ENCODE assay signal across 26 mouse cellular contexts in genomic region chr1:128284157-128284690, GRCm38 (mm10). TPM values are rescaled to one million over a fixed set of nuclear protein-coding genes. Genes with fewer than 3 reads are reported as not detected.
DNase-seq lines count a peak whose midpoint lies in the region; ATAC-seq lines count a peak whose summit lies in the region.
"Had no signal": no experiment of that assay in that cellular context is flagged by ENCODE, and none has a peak within 500 bp of the region (broad histone marks: within the 10 kb centered on the region; RNA-seq: fewer than 3 reads in every experiment).

No protein-coding gene starts in this region.

- no peaks in the 10 kb centered on the region for H3K27me3 ChIP-seq in midbrain, embryonic 11.5 days (ENCODE audit: control insufficient read depth, insufficient read depth, low read length)
- no peaks in the 10 kb centered on the region for H3K27me3 ChIP-seq in midbrain, embryonic 14.5 days (ENCODE audit: control insufficient read depth, insufficient read depth, low read length)
- H3K27me3 ChIP-seq: embryonic facial prominence, embryonic 13.5 days; embryonic facial prominence, embryonic 15.5 days; forebrain, embryonic 12.5 days; Patski had no signal

- DNase-seq in midbrain, embryonic 11.5 days (ENCODE audit: low spot score, missing footprints), result peak; percentile 72
- no peak for DNase-seq in midbrain, embryonic 14.5 days
- peak; percentile 8 for DNase-seq in A20 (ENCODE audit: low read depth, low spot score)
- no peak for DNase-seq in cerebellum, postnatal 10 days
- DNase-seq in gastrocnemius, postnatal 4 days (ENCODE audit: low spot score in 2 of 2), result no peak
- DNase-seq in urinary bladder, postnatal 36 days (ENCODE audit: low spot score in 2 of 2), result no peak
- DNase-seq: adrenal gland, postnatal 10 days; adrenal gland, postnatal 25 days; cerebellum, adult 11 months; cerebellum, adult 18-20 months; cerebellum, adult 8-10 months; cerebellum, adult 9-11 months; cerebellum, postnatal 25 days; embryo, embryonic 11 days had no signal

- H3K9ac ChIP-seq in midbrain, embryonic 11.5 days (ENCODE audit: low read length), result no peak overlapping the region
- H3K9ac ChIP-seq in midbrain, embryonic 14.5 days (replicated peaks; ENCODE audit: low read length), result no peak overlapping the region
- H3K9ac ChIP-seq: embryonic facial prominence, embryonic 13.5 days; embryonic facial prominence, embryonic 15.5 days; forebrain, embryonic 12.5 days had no signal

- 92% methylated on average over 8 of the region's 8 CpGs for WGBS in midbrain, embryonic 11.5 days
- WGBS in midbrain, embryonic 14.5 days, result 86% methylated on average over 8 of the region's 8 CpGs

- ATAC-seq in midbrain, embryonic 11.5 days (ENCODE audit: low FRiP score), result no peak
- ATAC-seq in midbrain, embryonic 14.5 days (ENCODE audit: low FRiP score, low TSS enrichment), result no peak
- 0 out of 2 replicates have a peak, but pooled peaks have one; percentile 25 for ATAC-seq in common myeloid progenitor, adult 5-6 weeks (replicated peaks; ENCODE audit: low read depth, poor library complexity, severe bottlenecking)
- ATAC-seq in megakaryocyte progenitor cell, adult 5-6 weeks (replicated peaks; ENCODE audit: poor library complexity), result 0 out of 2 replicates have a peak, but pooled peaks have one; percentile 37
- ATAC-seq: activated CD4-positive, CD25-positive, alpha-beta regulatory T cell, adult 4 months; forebrain, embryonic 14.5 days; forebrain, embryonic 16.5 days; Patski had no signal

- no peak overlapping the region for H3K4me3 ChIP-seq in midbrain, embryonic 11.5 days (ENCODE audit: low read depth, low read length)
- H3K4me3 ChIP-seq in midbrain, embryonic 14.5 days (replicated peaks; ENCODE audit: low read depth, low read length), result no peak overlapping the region
- H3K4me3 ChIP-seq: embryonic facial prominence, embryonic 13.5 days; embryonic facial prominence, embryonic 15.5 days; erythroblast, embryonic 14.5 days; forebrain, embryonic 10.5 days; forebrain, embryonic 12.5 days had no signal

- no peak overlapping the region for H3K27ac ChIP-seq in midbrain, embryonic 11.5 days (ENCODE audit: low read depth, low read length)
- H3K27ac ChIP-seq in midbrain, embryonic 14.5 days (replicated peaks; ENCODE audit: low read depth, low read length), result no peak overlapping the region
- H3K27ac ChIP-seq: embryonic facial prominence, embryonic 13.5 days; embryonic facial prominence, embryonic 15.5 days; forebrain, embryonic 10.5 days; forebrain, embryonic 12.5 days had no signal

- no peaks in the 10 kb centered on the region for H3K4me1 ChIP-seq in midbrain, embryonic 11.5 days (ENCODE audit: control insufficient read depth, insufficient read depth, low read length)
- H3K4me1 ChIP-seq in midbrain, embryonic 14.5 days (ENCODE audit: control insufficient read depth, insufficient read depth, low read length), result no peaks in the 10 kb centered on the region
- H3K4me1 ChIP-seq: embryonic facial prominence, embryonic 13.5 days; embryonic facial prominence, embryonic 15.5 days; forebrain, embryonic 10.5 days; forebrain, embryonic 12.5 days had no signal

- H3K4me2 ChIP-seq in midbrain, embryonic 11.5 days, result no peak overlapping the region
- H3K4me2 ChIP-seq in midbrain, embryonic 14.5 days (ENCODE audit: low read length), result no peak overlapping the region
- H3K4me2 ChIP-seq: embryonic facial prominence, embryonic 13.5 days; embryonic facial prominence, embryonic 15.5 days; forebrain, embryonic 12.5 days had no signal

- no peaks in the 10 kb centered on the region for H3K9me3 ChIP-seq in midbrain, embryonic 11.5 days (ENCODE audit: control insufficient read depth, low read length)
- H3K9me3 ChIP-seq in midbrain, embryonic 14.5 days (ENCODE audit: control insufficient read depth, low read length), result no peaks in the 10 kb centered on the region
- H3K9me3 ChIP-seq: embryonic facial prominence, embryonic 15.5 days; forebrain, embryonic 10.5 days; forebrain, embryonic 12.5 days had no signal

- H3K36me3 ChIP-seq in midbrain, embryonic 11.5 days (ENCODE audit: control insufficient read depth, insufficient read depth, low read length), result peaks cover 5% of the 10 kb centered on the region; the same call in 1 of the 2 replicates
- H3K36me3 ChIP-seq in midbrain, embryonic 14.5 days (ENCODE audit: control insufficient read depth, insufficient read depth, low read length), result peaks cover 19% of the 10 kb centered on the region

RNA-seq across cellular contexts. Expression of gene Ubxn4, which starts 40.5 kb away (rescaled TPM):
- polyA plus RNA-seq in midbrain, embryonic 11.5 days (2014; fragmentation: Nextera tagmentation; extraction: Ambion mirVana), result 70.1 and 71.1 TPM in 2 replicates
- 75.9 and 81.5 TPM in 2 replicates for polyA plus RNA-seq in midbrain, embryonic 14.5 days (2014; fragmentation: Nextera tagmentation; extraction: Ambion mirVana)
- 100 and 140 TPM in 2 replicates for total RNA-seq in common myeloid progenitor, adult 5-6 weeks (2017)
- 48.2 and 55.7 TPM in 2 replicates for total RNA-seq in megakaryocyte progenitor cell, adult 5-6 weeks (2015)
- total RNA-seq in megakaryocyte progenitor cell, adult 5-6 weeks (2017), result 79.7 and 95.5 TPM in 2 replicates
- 10 to 100 TPM; 50.3 to 53.3 TPM for total RNA-seq in gastrocnemius, postnatal 4 days (2021)

RNA-seq across cellular contexts. Expression of gene Lct, which starts 43.9 kb away (rescaled TPM):
- 0.40 TPM in 1 of 2 replicates, not detected in the other for polyA plus RNA-seq in midbrain, embryonic 11.5 days (2014; fragmentation: Nextera tagmentation; extraction: Ambion mirVana)
- 0.12 TPM in 2 replicates for polyA plus RNA-seq in midbrain, embryonic 14.5 days (2014; fragmentation: Nextera tagmentation; extraction: Ambion mirVana)
- 0.05 and 0.10 TPM in 2 replicates for total RNA-seq in common myeloid progenitor, adult 5-6 weeks (2017)
- total RNA-seq in megakaryocyte progenitor cell, adult 5-6 weeks (2015), result 0.07 and 0.20 TPM in 2 replicates
- 0.75 TPM in 1 of 2 replicates, not detected in the other for total RNA-seq in megakaryocyte progenitor cell, adult 5-6 weeks (2017)
- total RNA-seq in gastrocnemius, postnatal 4 days (2021), result under 1 TPM; 0.13 to 0.17 TPM
- total RNA-seq: adrenal gland, adult 18-20 months had no signal
- polyA plus RNA-seq: erythroblast, embryonic 14.5 days had no signal

Comparison
In these comparisons a context has a peak if more than half of its experiments do, and no peak if none do; other contexts are left out.
1. DNase-seq: peak in midbrain, embryonic 11.5 days (single experiment) and A20 (single experiment); none in midbrain, embryonic 14.5 days (single experiment), cerebellum, postnatal 10 days (0 of 2), gastrocnemius, postnatal 4 days (0 of 2) and urinary bladder, postnatal 36 days (0 of 2).
2. ATAC-seq: peak in common myeloid progenitor, adult 5-6 weeks (single experiment) and megakaryocyte progenitor cell, adult 5-6 weeks (single experiment); none in midbrain, embryonic 11.5 days (single experiment) and midbrain, embryonic 14.5 days (single experiment).